Mouse (Mus musculus): Measurements from ENCODE around the gene Acsl1.

GRCm38 (mm10) chr8:46509474-46509873 is 38.6 kb downstream of the Acsl1 start:
- TF ChIP-seq CTCF (IDR thresholded peaks at IDR 0.05; ENCODE audit: low read depth, low read length): no peak
- no peak for TF ChIP-seq POLR2A (IDR thresholded peaks at IDR 0.05; ENCODE audit: borderline replicate concordance, low read depth, low read length)

Measured in bone marrow macrophage, adult 2 months (primary cell).